Mouse (Mus musculus) brain, embryonic 14.5 days (tissue): ENCODE data around the gene Usp29.

Experiments
- CTCF ChIP-seq: fragments of 200-500 bp; IDR thresholded peaks from 2 replicates; pipeline ENCODE4 v1.5.1; 2012; ENCODE audit warnings: inconsistent platforms, mild to moderate bottlenecking, moderate library complexity, borderline replicate concordance; ENCODE audit not compliant: insufficient read depth, insufficient read length; ENCODE audit errors: extremely low read depth
- POLR2A ChIP-seq: fragments of 200-500 bp; IDR thresholded peaks from 2 replicates; pipeline ENCODE4 v1.6.1; 2012; ENCODE audit warnings: mild to moderate bottlenecking, inconsistent platforms, borderline replicate concordance; ENCODE audit not compliant: poor library complexity, insufficient read depth, insufficient read length, severe bottlenecking; ENCODE audit errors: extremely low read depth

- TF ChIP-seq CTCF (no peak), POLR2A (no peak)
Observed at GRCm38 (mm10) chr7:6869556-6869955, 139.2 kb downstream of the Usp29 start.
